Mouse (Mus musculus) forebrain, embryonic 10.5 days (tissue): ENCODE results near the gene Strn4. TPM values are rescaled to one million over a fixed set of nuclear protein-coding genes. Genes with fewer than 3 reads are reported as not detected.

ENCODE experiments used
- DNase-seq: peaks from one replicate; pipeline ENCODE4 v3.0.0-alpha.2; 2017; ENCODE audit warnings: low spot score; ENCODE audit errors: extremely low spot score
- H3K27ac ChIP-seq: fragments of 300-500 bp; sonication (generic); 2 replicates; pipeline ENCODE4 v1.5.1; 2016; ENCODE audit warnings: mild to moderate bottlenecking
- H3K27me3 ChIP-seq: fragments of 300-500 bp; sonication (generic); 2 replicates; pipeline ENCODE4 v1.6.1; 2016; ENCODE audit warnings: mild to moderate bottlenecking; ENCODE audit not compliant: poor library complexity, severe bottlenecking
- H3K36me3 ChIP-seq: fragments of 300-500 bp; sonication (generic); replicated peaks from 2 replicates; pipeline ENCODE4 v1.6.1; 2016; ENCODE audit warnings: mild to moderate bottlenecking, moderate library complexity
- H3K4me1 ChIP-seq: fragments of 300-500 bp; sonication (generic); 2 replicates; pipeline ENCODE4 v1.6.1; 2016
- H3K4me3 ChIP-seq: fragments of 300-500 bp; sonication (generic); 2 replicates; pipeline ENCODE4 v1.5.1; 2016; ENCODE audit warnings: mild to moderate bottlenecking, moderate library complexity
- H3K9me3 ChIP-seq: fragments of 300-500 bp; sonication (generic); 2 replicates; pipeline ENCODE4 v1.6.1; 2016; ENCODE audit warnings: mild to moderate bottlenecking, moderate library complexity
- WGBS: fragments of 180-500 bp; shearing (Covaris S2); methylation state at CpG from one replicate; pipeline ENCODE4 v1.1.7; 2016; 5-methylcytosine and 5-hydroxymethylcytosine counted together
- polyA plus RNA-seq: library from polyadenylated mRNA; unstranded; fragments of >200 nt; fragmentation: Nextera tagmentation; extraction: Ambion mirVana; gene quantifications from 2 replicates; pipeline ENCODE4 v1.2.1, GENCODE M21; 2016

Gene Strn4
- polyA plus RNA-seq, 1 experiment from 2014 or later: 120 TPM

- no peak overlapping the region for H3K27ac ChIP-seq
- no peak overlapping the region for H3K4me3 ChIP-seq
- no peaks in the 10 kb centered on the region for H3K9me3 ChIP-seq
- no peaks in the 10 kb centered on the region for H3K4me1 ChIP-seq
- H3K36me3 ChIP-seq: peaks cover 97% of the 10 kb centered on the region
- no peak for DNase-seq
- 84% methylated on average over 5 of the region's 5 CpGs for WGBS
- H3K27me3 ChIP-seq: no peaks in the 10 kb centered on the region
Observed at GRCm38 (mm10) chr7:16792316-16792715, 23.4 kb upstream of the Strn4 start.

GRCm38 (mm10) chr7:16793010-16793725 lies 22.5 kb upstream of the Strn4 start:
- Histone ChIP-seq H3K36me3 (peaks cover 97% of the 10 kb centered on the region), H3K4me3 (no peak overlapping the region), H3K9me3 (no peaks in the 10 kb centered on the region), H3K27ac (no peak overlapping the region), H3K27me3 (no peaks in the 10 kb centered on the region), H3K4me1 (no peaks in the 10 kb centered on the region)
- WGBS: 96% methylated on average over 19 of the region's 19 CpGs
- no peak for DNase-seq

GRCm38 (mm10) chr7:16794886-16795285 lies 20.8 kb upstream of the Strn4 start:
- Histone ChIP-seq H3K36me3 (peaks cover 94% of the 10 kb centered on the region), H3K4me3 (no peak overlapping the region), H3K27me3 (no peaks in the 10 kb centered on the region), H3K27ac (no peak overlapping the region), H3K4me1 (no peaks in the 10 kb centered on the region), H3K9me3 (no peaks in the 10 kb centered on the region)
- WGBS: 94% methylated on average over 5 of the region's 5 CpGs
- DNase-seq: no peak

GRCm38 (mm10) chr7:16804409-16805028 lies 11.2 kb upstream of the Strn4 start:
- no peak overlapping the region for H3K4me3 ChIP-seq
- H3K4me1 ChIP-seq: peaks cover 4% of the 10 kb centered on the region; the same call in 1 of the 2 replicates
- 32% methylated on average over 8 of the region's 8 CpGs for WGBS
- no peak overlapping the region for H3K27ac ChIP-seq
- H3K36me3 ChIP-seq: peaks cover 32% of the 10 kb centered on the region
- H3K9me3 ChIP-seq: no peaks in the 10 kb centered on the region
- no peak for DNase-seq
- no peaks in the 10 kb centered on the region for H3K27me3 ChIP-seq

GRCm38 (mm10) chr7:16807936-16808335 lies 7.8 kb upstream of the Strn4 start:
- Histone ChIP-seq H3K27me3 (peaks cover 34% of the 10 kb centered on the region), H3K36me3 (peaks cover 57% of the 10 kb centered on the region), H3K4me3 (no peak overlapping the region), H3K4me1 (peaks cover 25% of the 10 kb centered on the region), H3K9me3 (no peaks in the 10 kb centered on the region), H3K27ac (no peak overlapping the region)
- WGBS: 84% methylated on average over 9 of the region's 9 CpGs
- no peak for DNase-seq

GRCm38 (mm10) chr7:16808647-16809046 lies 7.0 kb upstream of the Strn4 start:
- peaks cover 41% of the 10 kb centered on the region for H3K27me3 ChIP-seq
- 88% methylated on average over 9 of the region's 9 CpGs for WGBS
- no peaks in the 10 kb centered on the region for H3K9me3 ChIP-seq
- H3K4me3 ChIP-seq: no peak overlapping the region
- H3K36me3 ChIP-seq: peaks cover 64% of the 10 kb centered on the region
- H3K4me1 ChIP-seq: peaks cover 25% of the 10 kb centered on the region
- no peak for DNase-seq
- no peak overlapping the region for H3K27ac ChIP-seq

GRCm38 (mm10) chr7:16809739-16810138 lies 6.0 kb upstream of the Strn4 start:
- peak; percentile 67 for DNase-seq
- peaks cover 73% of the 10 kb centered on the region for H3K36me3 ChIP-seq
- 37% methylated on average over 10 of the region's 10 CpGs for WGBS
- no peak overlapping the region for H3K27ac ChIP-seq
- no peak overlapping the region for H3K4me3 ChIP-seq
- H3K4me1 ChIP-seq: peaks cover 22% of the 10 kb centered on the region
- no peaks in the 10 kb centered on the region for H3K9me3 ChIP-seq
- peaks cover 47% of the 10 kb centered on the region for H3K27me3 ChIP-seq

- no peaks in the 10 kb centered on the region for H3K9me3 ChIP-seq
- DNase-seq: no peak
- 48% methylated on average over 28 of the region's 28 CpGs for WGBS
- H3K27me3 ChIP-seq: peaks cover 47% of the 10 kb centered on the region
- H3K4me1 ChIP-seq: peaks cover 29% of the 10 kb centered on the region
- H3K36me3 ChIP-seq: peaks cover 73% of the 10 kb centered on the region
- 0 out of 2 replicates have a peak overlapping the region, but pooled peaks have one; percentile 58 for H3K27ac ChIP-seq
- H3K4me3 ChIP-seq: peak overlapping the region; percentile 53
Observed at GRCm38 (mm10) chr7:16810399-16810919, 5.2 kb upstream of the Strn4 start.

- peak overlapping the region; percentile 58; the same call in 1 of the 2 replicates for H3K27ac ChIP-seq
- H3K4me3 ChIP-seq: peak overlapping the region; percentile 53
- peaks cover 35% of the 10 kb centered on the region for H3K4me1 ChIP-seq
- DNase-seq: peak; percentile 39
- no peaks in the 10 kb centered on the region for H3K9me3 ChIP-seq
- peaks cover 47% of the 10 kb centered on the region for H3K27me3 ChIP-seq
- 5% methylated on average over 90 of the region's 90 CpGs for WGBS
- peaks cover 73% of the 10 kb centered on the region for H3K36me3 ChIP-seq
Observed at GRCm38 (mm10) chr7:16810920-16811648, 4.6 kb upstream of the Strn4 start.

GRCm38 (mm10) chr7:16811649-16812070 lies 4.0 kb upstream of the Strn4 start:
- no peaks in the 10 kb centered on the region for H3K9me3 ChIP-seq
- H3K4me3 ChIP-seq: peak overlapping the region; percentile 53
- 10% methylated on average over 17 of the region's 17 CpGs for WGBS
- H3K4me1 ChIP-seq: peaks cover 38% of the 10 kb centered on the region
- peaks cover 68% of the 10 kb centered on the region for H3K36me3 ChIP-seq
- peak overlapping the region; percentile 58; the same call in 1 of the 2 replicates for H3K27ac ChIP-seq
- peaks cover 47% of the 10 kb centered on the region for H3K27me3 ChIP-seq
- DNase-seq: peak; percentile 29

- H3K27me3 ChIP-seq: peaks cover 47% of the 10 kb centered on the region
- DNase-seq: no peak
- H3K9me3 ChIP-seq: no peaks in the 10 kb centered on the region
- peaks cover 61% of the 10 kb centered on the region for H3K36me3 ChIP-seq
- H3K4me1 ChIP-seq: peaks cover 46% of the 10 kb centered on the region
- no peak overlapping the region for H3K4me3 ChIP-seq
- H3K27ac ChIP-seq: no peak overlapping the region
- 80% methylated on average over 2 of the region's 2 CpGs for WGBS
Observed at GRCm38 (mm10) chr7:16812505-16812904, 3.2 kb upstream of the Strn4 start.

GRCm38 (mm10) chr7:16816078-16816474 lies 387 bp downstream of the Strn4 start:
- under 1% methylated on average over 40 of the region's 55 CpGs for WGBS
- peaks cover 74% of the 10 kb centered on the region for H3K4me1 ChIP-seq

More at GRCm38 (mm10) chr7:16816078-16816474, 387 bp downstream of the Strn4 start:
- peak; percentile 68 for DNase-seq
- Histone ChIP-seq H3K27ac (peak overlapping the region; percentile 100), H3K9me3 (no peaks in the 10 kb centered on the region), H3K4me3 (peak overlapping the region; percentile 98), H3K27me3 (peaks cover 32% of the 10 kb centered on the region), H3K36me3 (peaks cover 39% of the 10 kb centered on the region)
